Comparison of ENCODE assay signal across 18 mouse cellular contexts in the genomic region with DNA sequence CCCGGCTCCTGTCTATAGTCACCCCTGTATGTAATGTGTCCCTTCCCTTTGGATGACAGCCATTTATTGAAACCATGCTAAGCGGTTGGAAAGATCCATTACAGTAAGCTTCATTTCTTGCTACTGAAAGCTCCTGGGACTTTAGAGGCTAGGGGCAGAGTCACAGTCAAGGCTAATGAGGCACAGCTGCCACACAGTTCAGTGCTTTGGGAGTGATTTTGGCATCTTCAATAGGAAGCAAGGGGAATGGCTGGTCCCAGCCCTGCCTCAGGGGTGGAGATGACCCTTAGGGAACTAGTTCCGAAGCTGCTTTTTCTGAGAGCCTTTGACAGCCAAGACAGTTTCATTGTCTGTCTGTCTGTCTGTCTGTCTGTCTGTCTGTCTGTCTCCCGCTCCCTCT.
A peak's percentile ranks its signal among the peaks of the same experiment; 100 is the strongest.
DNase-seq lines count a peak whose midpoint lies in the region; ATAC-seq and TF ChIP-seq lines count a peak whose summit lies in the region.
"Had no signal": no experiment of that assay in that cellular context is flagged by ENCODE, and none has a peak within 500 bp of the region (broad histone marks: within the 10 kb centered on the region; RNA-seq: fewer than 3 reads in every experiment).

No protein-coding gene starts in this region.

- no peaks in the 10 kb centered on the region for H3K4me1 ChIP-seq in forebrain, embryonic 14.5 days (ENCODE audit: control insufficient read depth, insufficient read depth, low read length)
- H3K4me1 ChIP-seq in forebrain, embryonic 10.5 days = peaks cover 24% of the 10 kb centered on the region
- peaks cover 13% of the 10 kb centered on the region for H3K4me1 ChIP-seq in lung, embryonic 16.5 days (replicated peaks; ENCODE audit: control insufficient read depth, insufficient read depth, low read length)
- no peaks in the 10 kb centered on the region for H3K4me1 ChIP-seq in hindbrain, postnatal 0 days (ENCODE audit: insufficient read depth, low read length)
- H3K4me1 ChIP-seq: embryonic facial prominence, embryonic 15.5 days; forebrain, embryonic 15.5 days; liver, embryonic 15.5 days; megakaryocyte, embryonic 14.5 days; stomach, embryonic 15.5 days had no signal

- no peaks in the 10 kb centered on the region for H3K36me3 ChIP-seq in forebrain, embryonic 14.5 days (ENCODE audit: control insufficient read depth, insufficient read depth, low read length)
- H3K36me3 ChIP-seq in forebrain, embryonic 10.5 days (replicated peaks) = no peaks in the 10 kb centered on the region
- no peaks in the 10 kb centered on the region for H3K36me3 ChIP-seq in lung, embryonic 16.5 days (ENCODE audit: control insufficient read depth, insufficient read depth, low read length)
- H3K36me3 ChIP-seq in hindbrain, postnatal 0 days (ENCODE audit: insufficient read depth, low read length) = no peaks in the 10 kb centered on the region
- H3K36me3 ChIP-seq: embryonic facial prominence, embryonic 15.5 days; forebrain, embryonic 15.5 days; heart, embryonic 12.5 days; hindbrain, embryonic 15.5 days; liver, embryonic 15.5 days; stomach, embryonic 15.5 days had no signal

- no peak overlapping the region for H3K4me3 ChIP-seq in forebrain, embryonic 14.5 days (ENCODE audit: low read depth, low read length)
- no peak overlapping the region for H3K4me3 ChIP-seq in forebrain, embryonic 10.5 days
- no peak overlapping the region for H3K4me3 ChIP-seq in lung, embryonic 16.5 days (ENCODE audit: low read length)
- H3K4me3 ChIP-seq in hindbrain, postnatal 0 days (ENCODE audit: low read length) = no peak overlapping the region
- H3K4me3 ChIP-seq: embryonic facial prominence, embryonic 15.5 days; forebrain, embryonic 15.5 days; heart, embryonic 12.5 days; hindbrain, embryonic 15.5 days; liver, embryonic 15.5 days; megakaryocyte, embryonic 14.5 days; stomach, embryonic 15.5 days had no signal

- ATAC-seq in forebrain, embryonic 14.5 days = no peak
- 0 out of 2 replicates have a peak, but pooled peaks have one; percentile 44 for ATAC-seq in lung, embryonic 16.5 days (ENCODE audit: low read depth)
- no peak for ATAC-seq in hindbrain, postnatal 0 days
- ATAC-seq: forebrain, embryonic 15.5 days had no signal

- H3K27me3 ChIP-seq in forebrain, embryonic 14.5 days (replicated peaks; ENCODE audit: control insufficient read depth, insufficient read depth, low read length) = no peaks in the 10 kb centered on the region
- H3K27me3 ChIP-seq in forebrain, embryonic 10.5 days (ENCODE audit: poor library complexity, severe bottlenecking) = no peaks in the 10 kb centered on the region
- no peaks in the 10 kb centered on the region for H3K27me3 ChIP-seq in lung, embryonic 16.5 days (ENCODE audit: control insufficient read depth, insufficient read depth, low read depth, low read length)
- H3K27me3 ChIP-seq in hindbrain, postnatal 0 days (ENCODE audit: insufficient read depth, low read length) = no peaks in the 10 kb centered on the region
- H3K27me3 ChIP-seq: embryonic facial prominence, embryonic 15.5 days; forebrain, embryonic 15.5 days; heart, embryonic 12.5 days; hindbrain, embryonic 15.5 days; liver, embryonic 15.5 days had no signal

- 83% methylated on average over 4 of the region's 4 CpGs for WGBS in forebrain, embryonic 14.5 days
- 84% methylated on average over 4 of the region's 4 CpGs for WGBS in forebrain, embryonic 10.5 days
- 72% methylated on average over 4 of the region's 4 CpGs for WGBS in lung, embryonic 16.5 days
- WGBS in hindbrain, postnatal 0 days = 43% methylated on average over 4 of the region's 4 CpGs

- no peak overlapping the region for H3K4me2 ChIP-seq in forebrain, embryonic 14.5 days (ENCODE audit: low read length)
- no peak overlapping the region for H3K4me2 ChIP-seq in lung, embryonic 16.5 days (ENCODE audit: low read depth, low read length)
- no peak overlapping the region for H3K4me2 ChIP-seq in hindbrain, postnatal 0 days (ENCODE audit: low read depth, low read length)
- H3K4me2 ChIP-seq: embryonic facial prominence, embryonic 15.5 days; forebrain, embryonic 15.5 days; heart, embryonic 12.5 days; hindbrain, embryonic 15.5 days; liver, embryonic 15.5 days; stomach, embryonic 15.5 days had no signal

- intact Hi-C loops in heart, postnatal 10 days (cut with DNase I) = no loop called here

- H3K27ac ChIP-seq in forebrain, embryonic 14.5 days (ENCODE audit: low read depth, low read length) = no peak overlapping the region
- H3K27ac ChIP-seq in forebrain, embryonic 10.5 days = no peak overlapping the region
- H3K27ac ChIP-seq in lung, embryonic 16.5 days (ENCODE audit: low read length) = no peak overlapping the region
- H3K27ac ChIP-seq in hindbrain, postnatal 0 days = no peak overlapping the region
- H3K27ac ChIP-seq: embryonic facial prominence, embryonic 15.5 days; forebrain, embryonic 15.5 days; hindbrain, embryonic 15.5 days; liver, embryonic 15.5 days; stomach, embryonic 15.5 days had no signal

- TF ChIP-seq CTCF in brain, embryonic 14.5 days (IDR thresholded peaks at IDR 0.05; ENCODE audit: borderline replicate concordance, extremely low read depth, insufficient read depth, insufficient read length) = no peak
- TF ChIP-seq CTCF in hindbrain, postnatal 0 days (IDR thresholded peaks at IDR 0.05; ENCODE audit: low read depth) = no peak

- no peaks in the 10 kb centered on the region for H3K9me3 ChIP-seq in forebrain, embryonic 14.5 days (replicated peaks; ENCODE audit: control insufficient read depth, low read length)
- no peaks in the 10 kb centered on the region for H3K9me3 ChIP-seq in forebrain, embryonic 10.5 days
- no peaks in the 10 kb centered on the region for H3K9me3 ChIP-seq in lung, embryonic 16.5 days (ENCODE audit: control insufficient read depth, low read length)
- H3K9me3 ChIP-seq in hindbrain, postnatal 0 days (ENCODE audit: low read length) = no peaks in the 10 kb centered on the region
- H3K9me3 ChIP-seq: embryonic facial prominence, embryonic 15.5 days; forebrain, embryonic 15.5 days; heart, embryonic 12.5 days; hindbrain, embryonic 15.5 days; liver, embryonic 15.5 days; stomach, embryonic 15.5 days had no signal

- DNase-seq in forebrain, embryonic 14.5 days (ENCODE audit: low spot score) = peak; percentile 8
- no peak for DNase-seq in forebrain, embryonic 10.5 days (ENCODE audit: extremely low spot score, low spot score)
- no peak for DNase-seq in lung, postnatal 36 days
- peak; percentile 65 for DNase-seq in brain, embryonic 14.5 days (ENCODE audit: low read depth)
- DNase-seq in hindbrain, postnatal 0 days (ENCODE audit: low spot score) = peak; percentile 12
- DNase-seq in thymus, postnatal 36 days = no peak
- no peak for DNase-seq in heart, postnatal 10 days
- DNase-seq: cerebellum, adult 9-10 months; gastrocnemius, postnatal 36 days; thymus, postnatal 25 days had no signal

- TF ChIP-seq POLR2A in brain, embryonic 14.5 days (IDR thresholded peaks at IDR 0.05; ENCODE audit: borderline replicate concordance, extremely low read depth, insufficient read depth, insufficient read length, poor library complexity, severe bottlenecking) = no peak

- no peak overlapping the region for H3K9ac ChIP-seq in forebrain, embryonic 14.5 days (ENCODE audit: low read length)
- H3K9ac ChIP-seq in lung, embryonic 16.5 days (ENCODE audit: low read length) = no peak overlapping the region
- no peak overlapping the region for H3K9ac ChIP-seq in hindbrain, postnatal 0 days (replicated peaks; ENCODE audit: low read length)
- H3K9ac ChIP-seq: embryonic facial prominence, embryonic 15.5 days; forebrain, embryonic 15.5 days; heart, embryonic 12.5 days; hindbrain, embryonic 15.5 days; liver, embryonic 15.5 days; stomach, embryonic 15.5 days had no signal

Comparison
In these comparisons a context has a peak if more than half of its experiments do, and no peak if none do; other contexts are left out.
1. DNase-seq: peak in forebrain, embryonic 14.5 days (single experiment), brain, embryonic 14.5 days (single experiment) and hindbrain, postnatal 0 days (single experiment); none in forebrain, embryonic 10.5 days (single experiment), lung, postnatal 36 days (single experiment), thymus, postnatal 36 days (0 of 2) and heart, postnatal 10 days (0 of 2).